Mouse (Mus musculus) liver, embryonic 16.5 days (tissue): ENCODE measurements around the gene Ing1. TPM values are rescaled to one million over a fixed set of nuclear protein-coding genes. Genes with fewer than 3 reads are reported as not detected.
A peak's percentile ranks its signal among the peaks of the same experiment; 100 is the strongest.

Experiments used
- ATAC-seq: fragments of 200-750 bp; cut with Nextera tagmentation; 2 replicates; pipeline ENCODE4 v1.8.0; 2017; ENCODE audit warnings: low read depth, mild to moderate bottlenecking, moderate number of reproducible peaks, moderate library complexity
- H3K27ac ChIP-seq: fragments of 300-500 bp; sonication (generic); 2 replicates; pipeline ENCODE4 v1.5.1; 2014; ENCODE audit warnings: mild to moderate bottlenecking, low read length
- H3K27me3 ChIP-seq: fragments of 300-500 bp; sonication (generic); 2 replicates; pipeline ENCODE4 v1.6.1; 2014; ENCODE audit warnings: low read depth, low read length, mixed read lengths; ENCODE audit not compliant: control insufficient read depth, insufficient read depth
- H3K36me3 ChIP-seq: fragments of 300-500 bp; sonication (generic); 2 replicates; pipeline ENCODE4 v1.6.1; 2014; ENCODE audit warnings: mild to moderate bottlenecking; ENCODE audit not compliant: control insufficient read depth, insufficient read depth
- H3K4me1 ChIP-seq: fragments of 300-500 bp; sonication (generic); 2 replicates; pipeline ENCODE4 v1.6.1; 2014; ENCODE audit warnings: low read depth, low read length, mixed read lengths; ENCODE audit not compliant: control insufficient read depth
- H3K4me2 ChIP-seq: fragments of 300-500 bp; sonication (generic); 2 replicates; pipeline ENCODE4 v1.6.1; 2014; ENCODE audit warnings: low read depth, low read length, mixed read lengths
- H3K4me3 ChIP-seq: fragments of 300-500 bp; sonication (generic); 2 replicates; pipeline ENCODE4 v1.5.1; 2014; ENCODE audit warnings: low read depth, mild to moderate bottlenecking, low read length
- H3K9ac ChIP-seq: fragments of 300-500 bp; sonication (generic); 2 replicates; pipeline ENCODE4 v1.6.1; 2014; ENCODE audit warnings: low read depth, low read length
- H3K9me3 ChIP-seq: fragments of 300-500 bp; sonication (generic); replicated peaks from 2 replicates; pipeline ENCODE4 v1.6.1; 2016; ENCODE audit warnings: low read length; ENCODE audit not compliant: control insufficient read depth
- WGBS: fragments of 180-500 bp; shearing (Covaris S2); extraction: QIAGEN DNeasy Blood & Tissue Kit; methylation state at CpG from one replicate; pipeline ENCODE4 v1.1.7; 2014; ENCODE audit not compliant: insufficient replicate concordance; 5-methylcytosine and 5-hydroxymethylcytosine counted together
- polyA plus RNA-seq: library from polyadenylated mRNA; unstranded; fragments of >200 nt; fragmentation: Nextera tagmentation; extraction: Ambion mirVana; gene quantifications from 2 replicates; pipeline ENCODE4 v1.2.1, GENCODE M21; 2015

Gene Ing1
- polyA plus RNA-seq: 11.1 and 11.7 TPM in 2 replicates

- Histone ChIP-seq H3K4me3 (peak within 1 kb of the TSS; percentile 94), H3K27ac (peak within 1 kb of the TSS; percentile 100), H3K27me3 (no peaks in the 10 kb centered on the region), H3K4me1 (peaks cover 32% of the 10 kb centered on the region), H3K9ac (peak within 1 kb of the TSS; percentile 98), H3K36me3 (no peaks in the 10 kb centered on the region), H3K9me3 (no peaks in the 10 kb centered on the region), H3K4me2 (peak within 1 kb of the TSS; percentile 98)
- under 1% methylated on average over 52 of the region's 52 CpGs for WGBS
- ATAC-seq: peak; percentile 58
These were observed at the start of gene Ing1 for GRCm38 (mm10) chr8:11554799-11555719. TSS of gene Ing1 (plus strand) at chr8:11555571.

- H3K9ac ChIP-seq: no peak overlapping the region
- H3K4me2 ChIP-seq: no peak overlapping the region
- no peak overlapping the region for H3K27ac ChIP-seq
- no peaks in the 10 kb centered on the region for H3K27me3 ChIP-seq
- ATAC-seq: no peak
- no peak overlapping the region for H3K4me3 ChIP-seq
- H3K4me1 ChIP-seq: no peaks in the 10 kb centered on the region; the same call in 1 of the 2 replicates
- no peaks in the 10 kb centered on the region for H3K9me3 ChIP-seq
- H3K36me3 ChIP-seq: peaks cover 38% of the 10 kb centered on the region
- 76% methylated on average over 14 of the region's 14 CpGs for WGBS
These were observed 49.3 kb upstream of the Ing1 start for GRCm38 (mm10) chr8:11506074-11506473.

DNA sequence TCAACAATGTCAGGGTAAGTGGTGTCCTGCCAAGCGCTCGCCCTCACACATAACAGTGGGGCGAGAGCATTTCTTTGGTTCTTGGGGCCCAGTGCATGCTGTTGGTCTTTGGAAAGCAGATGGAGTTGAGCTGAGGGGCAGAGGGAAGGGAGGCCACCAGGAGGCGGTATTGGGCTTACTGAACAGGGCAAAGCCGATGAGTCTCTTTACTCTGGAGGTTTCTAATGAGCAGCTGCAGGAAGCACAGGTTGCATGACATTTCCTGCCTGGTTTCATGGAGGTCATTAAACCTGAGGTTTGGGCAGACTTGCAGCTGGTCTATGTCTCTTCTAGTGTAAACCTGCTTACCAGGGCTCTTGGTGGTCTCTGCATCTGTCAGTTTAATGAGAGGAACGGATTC is 48.6 kb upstream of the Ing1 start:
- H3K4me2 ChIP-seq: no peak overlapping the region
- 55% methylated on average over 6 of the region's 6 CpGs for WGBS
- peaks cover 45% of the 10 kb centered on the region for H3K36me3 ChIP-seq
- no peaks in the 10 kb centered on the region for H3K9me3 ChIP-seq
- no peak overlapping the region for H3K9ac ChIP-seq
- H3K4me3 ChIP-seq: no peak overlapping the region
- no peak overlapping the region for H3K27ac ChIP-seq
- ATAC-seq: 0 out of 2 replicates have a peak, but pooled peaks have one; percentile 16
- no peaks in the 10 kb centered on the region for H3K27me3 ChIP-seq
- H3K4me1 ChIP-seq: peaks cover 3% of the 10 kb centered on the region; the same call in 1 of the 2 replicates

DNA sequence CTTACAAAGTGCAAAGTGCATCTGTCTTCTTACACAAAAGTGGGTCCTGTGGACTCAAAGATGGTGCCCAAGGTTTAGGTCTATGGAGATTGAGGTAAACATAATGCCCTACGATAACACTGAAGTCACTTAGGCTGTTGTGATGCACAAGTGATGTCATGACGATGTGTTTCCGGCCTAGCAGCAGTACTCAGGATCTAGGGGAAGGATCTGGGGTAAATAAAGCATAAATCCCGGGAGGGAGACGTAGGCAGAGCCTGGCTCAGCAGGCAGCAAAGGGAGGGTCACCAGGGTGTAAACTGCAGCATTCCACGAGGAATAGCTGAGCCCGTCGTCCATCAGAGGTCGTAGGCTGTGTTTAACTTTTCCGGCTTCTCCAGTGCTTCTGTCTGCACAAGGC is 46.5 kb upstream of the Ing1 start:
- peaks cover 57% of the 10 kb centered on the region for H3K36me3 ChIP-seq
- ATAC-seq: no peak
- no peak overlapping the region for H3K27ac ChIP-seq
- H3K9ac ChIP-seq: no peak overlapping the region
- H3K4me1 ChIP-seq: peaks cover 22% of the 10 kb centered on the region
- no peaks in the 10 kb centered on the region for H3K9me3 ChIP-seq
- no peak overlapping the region for H3K4me3 ChIP-seq
- no peaks in the 10 kb centered on the region for H3K27me3 ChIP-seq
- 76% methylated on average over 10 of the region's 10 CpGs for WGBS
- H3K4me2 ChIP-seq: no peak overlapping the region

- H3K36me3 ChIP-seq: peaks cover 47% of the 10 kb centered on the region
These were observed 44.4 kb upstream of the Ing1 start for GRCm38 (mm10) chr8:11510971-11511370.

DNA sequence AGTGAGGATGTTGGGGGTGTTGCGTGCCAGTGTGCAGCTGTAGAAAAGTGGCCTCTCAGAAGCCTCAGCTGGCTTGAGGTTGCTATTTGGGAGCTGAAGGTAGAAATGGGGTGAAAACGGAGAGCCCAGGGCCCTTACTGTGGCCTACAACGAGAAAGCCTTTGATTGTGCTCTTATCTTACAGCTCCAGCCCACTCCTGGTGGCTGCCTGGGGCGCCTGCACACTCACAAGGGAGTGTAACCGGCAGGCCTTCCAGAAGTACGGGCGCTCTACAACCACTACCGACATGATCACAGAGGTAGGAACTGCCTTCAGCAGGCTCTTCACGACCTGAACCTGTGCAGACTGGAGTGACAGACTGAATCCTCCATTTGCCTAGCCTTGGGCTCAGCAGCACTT is 42.7 kb upstream of the Ing1 start:
- 21% methylated on average over 9 of the region's 9 CpGs for WGBS
- Histone ChIP-seq H3K4me1 (peaks cover 22% of the 10 kb centered on the region), H3K27me3 (no peaks in the 10 kb centered on the region), H3K9me3 (no peaks in the 10 kb centered on the region), H3K4me3 (no peak overlapping the region), H3K27ac (peak overlapping the region; percentile 60), H3K36me3 (peaks cover 42% of the 10 kb centered on the region), H3K9ac (no peak overlapping the region; the same call in 1 of the 2 replicates), H3K4me2 (peak overlapping the region; percentile 17; the same call in 1 of the 2 replicates)
- peak; percentile 82 for ATAC-seq

More at GRCm38 (mm10) chr8:11510971-11511370, 44.4 kb upstream of the Ing1 start:
- Histone ChIP-seq H3K27ac (no peak overlapping the region), H3K4me1 (peaks cover 22% of the 10 kb centered on the region), H3K27me3 (no peaks in the 10 kb centered on the region), H3K4me2 (no peak overlapping the region), H3K9me3 (no peaks in the 10 kb centered on the region), H3K9ac (no peak overlapping the region), H3K4me3 (no peak overlapping the region)
- 72% methylated on average over 5 of the region's 5 CpGs for WGBS
- ATAC-seq: no peak

GRCm38 (mm10) chr8:11513247-11513646 is 42.1 kb upstream of the Ing1 start:
- peak overlapping the region; percentile 60 for H3K27ac ChIP-seq

DNA sequence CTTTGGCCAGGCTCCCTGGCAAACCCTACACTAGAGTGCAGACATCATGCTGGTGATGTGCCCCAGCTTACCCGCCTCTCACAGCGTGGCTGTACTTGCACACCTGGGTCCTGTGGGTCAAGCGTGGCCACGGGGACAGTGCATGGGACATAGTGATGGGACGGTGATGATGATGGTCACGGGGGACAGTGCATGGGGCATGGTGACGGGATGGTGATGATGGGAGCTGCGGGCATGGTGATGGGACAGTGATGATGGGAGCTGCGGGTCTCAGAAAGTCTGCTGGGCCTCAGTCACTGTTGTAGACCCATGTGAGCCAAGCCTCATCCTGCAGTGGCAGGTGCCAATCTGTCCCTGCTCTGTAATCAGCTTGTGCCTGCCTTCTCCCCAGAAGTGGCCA is 39.1 kb upstream of the Ing1 start:
- Histone ChIP-seq H3K4me3 (no peak overlapping the region), H3K9ac (no peak overlapping the region), H3K9me3 (no peaks in the 10 kb centered on the region), H3K27ac (no peak overlapping the region), H3K36me3 (peaks cover 29% of the 10 kb centered on the region), H3K4me1 (peaks cover 22% of the 10 kb centered on the region), H3K4me2 (no peak overlapping the region), H3K27me3 (no peaks in the 10 kb centered on the region)
- WGBS: 84% methylated on average over 9 of the region's 9 CpGs
- ATAC-seq: no peak

More at GRCm38 (mm10) chr8:11513247-11513646, 42.1 kb upstream of the Ing1 start:
- peaks cover 22% of the 10 kb centered on the region for H3K4me1 ChIP-seq
- 45% methylated on average over 5 of the region's 5 CpGs for WGBS
- no peaks in the 10 kb centered on the region for H3K9me3 ChIP-seq
- H3K36me3 ChIP-seq: peaks cover 42% of the 10 kb centered on the region
- H3K4me3 ChIP-seq: no peak overlapping the region
- no peak for ATAC-seq
- H3K4me2 ChIP-seq: peak overlapping the region; percentile 17; the same call in 1 of the 2 replicates
- no peaks in the 10 kb centered on the region for H3K27me3 ChIP-seq
- H3K9ac ChIP-seq: no peak overlapping the region; the same call in 1 of the 2 replicates
